Comparison of ENCODE assay signal across 8 mouse cellular contexts in the genomic region with DNA sequence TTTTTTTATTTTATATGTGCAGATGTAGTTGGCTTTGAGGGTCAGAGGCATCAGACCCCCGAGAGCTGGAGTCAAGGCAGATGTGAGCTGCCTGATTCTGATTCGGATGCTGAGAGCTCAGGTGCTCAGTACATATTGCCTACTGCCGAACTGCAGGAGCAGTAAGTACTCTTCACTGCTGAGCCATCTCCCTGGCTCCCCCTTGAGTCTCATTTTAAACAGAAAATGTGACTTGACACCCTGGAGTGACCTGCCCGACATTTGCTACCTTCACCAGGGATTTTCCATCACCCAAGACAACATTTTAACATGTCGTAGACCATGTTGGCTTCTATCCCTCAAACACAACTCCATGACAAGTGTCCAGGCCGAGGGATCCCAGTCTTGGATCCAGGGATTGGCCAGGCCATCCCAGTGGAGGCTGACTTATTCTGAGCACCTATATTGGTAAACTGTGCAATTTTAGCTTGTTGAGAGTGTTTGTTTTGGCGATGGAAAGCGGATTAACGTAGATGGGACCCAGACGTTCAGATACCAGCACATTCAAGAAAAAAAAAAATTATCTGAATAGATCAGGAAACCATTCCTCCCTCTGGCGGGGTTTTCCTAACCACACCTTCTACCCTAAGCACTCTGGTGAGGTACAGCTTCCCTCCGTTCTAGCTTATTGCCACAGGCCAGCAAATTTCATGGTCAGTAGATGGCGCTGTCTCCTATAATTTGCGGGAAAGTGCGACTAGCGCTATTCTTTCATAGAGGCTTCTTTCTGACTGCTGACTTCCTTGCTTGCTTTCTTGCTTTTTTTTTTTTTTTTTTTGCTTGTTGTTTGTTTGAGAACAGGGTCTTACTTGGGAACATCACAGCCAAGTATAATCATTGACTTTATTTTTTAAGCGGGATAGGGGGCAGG. TPM values are rescaled to one million over a fixed set of nuclear protein-coding genes. Genes with fewer than 3 reads are reported as not detected.
DNase-seq lines count a peak whose midpoint lies in the region; ATAC-seq and TF ChIP-seq lines count a peak whose summit lies in the region.

No protein-coding gene starts in this region.

- DNase-seq in heart, adult 11 months: peak; percentile 95
- peak; percentile 81 to 89 for DNase-seq in cerebellum, adult 2 months
- DNase-seq in frontal cortex, adult 2 months (ENCODE audit: extremely low spot score in 1 of 2, low spot score in 1 of 2): peak; percentile 63 to 97
- peak; percentile 94 for DNase-seq in hindbrain, postnatal 0 days (ENCODE audit: low spot score)
- DNase-seq in left cerebral cortex, postnatal 10 days (ENCODE audit: extremely low spot score in 1 of 2, low spot score in 2 of 2): peak; percentile 82 to 85
- peak; percentile 96 for DNase-seq in midbrain, embryonic 14.5 days
- peak; percentile 69 to 85 for DNase-seq in spleen, postnatal 10 days (ENCODE audit: low spot score in 2 of 2)

- ATAC-seq in heart, embryonic 12.5 days (ENCODE audit: insufficient number of reproducible peaks, low FRiP score): no peak
- peak; percentile 58; the same call in 1 of the 2 replicates for ATAC-seq in hindbrain, postnatal 0 days
- ATAC-seq in midbrain, embryonic 14.5 days (ENCODE audit: low FRiP score, low TSS enrichment): no peak

- H3K9me3 ChIP-seq in heart, embryonic 12.5 days (replicated peaks): no peaks in the 10 kb centered on the region
- H3K9me3 ChIP-seq in hindbrain, postnatal 0 days (ENCODE audit: low read length): no peaks in the 10 kb centered on the region
- H3K9me3 ChIP-seq in midbrain, embryonic 14.5 days (ENCODE audit: control insufficient read depth, low read length): no peaks in the 10 kb centered on the region

- no peaks in the 10 kb centered on the region for H3K36me3 ChIP-seq in heart, embryonic 12.5 days
- H3K36me3 ChIP-seq in hindbrain, postnatal 0 days (ENCODE audit: insufficient read depth, low read length): no peaks in the 10 kb centered on the region
- no peaks in the 10 kb centered on the region for H3K36me3 ChIP-seq in midbrain, embryonic 14.5 days (ENCODE audit: control insufficient read depth, insufficient read depth, low read length)

- H3K27ac ChIP-seq in heart, embryonic 12.5 days (ENCODE audit: poor library complexity, severe bottlenecking): no peak overlapping the region
- no peak overlapping the region for H3K27ac ChIP-seq in cerebellum, adult 2 months (ENCODE audit: insufficient read depth, low read length)
- no peak overlapping the region for H3K27ac ChIP-seq in hindbrain, postnatal 0 days
- H3K27ac ChIP-seq in midbrain, embryonic 14.5 days (replicated peaks; ENCODE audit: low read depth, low read length): no peak overlapping the region

- peak; percentile 89 for TF ChIP-seq CTCF in cerebellum, adult 2 months (IDR thresholded peaks at IDR 0.05; ENCODE audit: borderline replicate concordance, insufficient read depth, low read depth, low read length)
- peak; percentile 92 for TF ChIP-seq CTCF in hindbrain, postnatal 0 days (IDR thresholded peaks at IDR 0.05; ENCODE audit: low read depth)

- peaks cover 6% of the 10 kb centered on the region for H3K27me3 ChIP-seq in heart, embryonic 12.5 days (replicated peaks)
- no peaks in the 10 kb centered on the region for H3K27me3 ChIP-seq in cerebellum, adult 2 months (ENCODE audit: control insufficient read depth, insufficient read depth, low read length)
- no peaks in the 10 kb centered on the region for H3K27me3 ChIP-seq in hindbrain, postnatal 0 days (ENCODE audit: insufficient read depth, low read length)
- no peaks in the 10 kb centered on the region for H3K27me3 ChIP-seq in midbrain, embryonic 14.5 days (ENCODE audit: control insufficient read depth, insufficient read depth, low read length)

- WGBS in heart, embryonic 12.5 days: 17% methylated on average over 17 of the region's 17 CpGs
- 28% methylated on average over 17 of the region's 17 CpGs for WGBS in cerebellum, adult 2 months
- WGBS in hindbrain, postnatal 0 days: 21% methylated on average over 17 of the region's 17 CpGs
- WGBS in midbrain, embryonic 14.5 days: 22% methylated on average over 17 of the region's 17 CpGs

- TF ChIP-seq POLR2A in cerebellum, adult 2 months (IDR thresholded peaks at IDR 0.05; ENCODE audit: borderline replicate concordance, insufficient read depth, low read length): no peak

- H3K9ac ChIP-seq in heart, embryonic 12.5 days: no peak overlapping the region
- no peak overlapping the region for H3K9ac ChIP-seq in hindbrain, postnatal 0 days (replicated peaks; ENCODE audit: low read length)
- H3K9ac ChIP-seq in midbrain, embryonic 14.5 days (replicated peaks; ENCODE audit: low read length): no peak overlapping the region

- no peak overlapping the region for H3K4me2 ChIP-seq in heart, embryonic 12.5 days
- H3K4me2 ChIP-seq in hindbrain, postnatal 0 days (ENCODE audit: low read depth, low read length): no peak overlapping the region
- no peak overlapping the region for H3K4me2 ChIP-seq in midbrain, embryonic 14.5 days (ENCODE audit: low read length)

- intact Hi-C loops in left cerebral cortex, postnatal 10 days (cut with DNase I): loop anchor here (1.0 to 5.0 kb wide), 2 partner anchors 131 to 292 kb away; no protein-coding TSS in a partner anchor

- H3K4me1 ChIP-seq in heart, embryonic 12.5 days (replicated peaks): no peaks in the 10 kb centered on the region
- H3K4me1 ChIP-seq in cerebellum, adult 2 months (ENCODE audit: control insufficient read depth, insufficient read depth, low read length): no peaks in the 10 kb centered on the region
- no peaks in the 10 kb centered on the region for H3K4me1 ChIP-seq in hindbrain, postnatal 0 days (ENCODE audit: insufficient read depth, low read length)
- no peaks in the 10 kb centered on the region for H3K4me1 ChIP-seq in midbrain, embryonic 14.5 days (ENCODE audit: control insufficient read depth, insufficient read depth, low read length)

- no peak overlapping the region for H3K4me3 ChIP-seq in heart, embryonic 12.5 days
- no peak overlapping the region for H3K4me3 ChIP-seq in cerebellum, adult 2 months (replicated peaks; ENCODE audit: insufficient read depth, low read depth, low read length)
- no peak overlapping the region for H3K4me3 ChIP-seq in hindbrain, postnatal 0 days (ENCODE audit: low read length)
- H3K4me3 ChIP-seq in midbrain, embryonic 14.5 days (replicated peaks; ENCODE audit: low read depth, low read length): no peak overlapping the region

RNA-seq across cellular contexts. Expression of a gene that starts 8.9 kb away (rescaled TPM):
- polyA plus RNA-seq in heart, embryonic 12.5 days (2016; fragmentation: Nextera tagmentation; extraction: Ambion mirVana): 74.8 and 76.8 TPM in 2 replicates
- polyA plus RNA-seq in cerebellum, adult 2 months (2012; rRNA removed): 59.0 and 66.8 TPM in 2 replicates
- polyA plus RNA-seq in frontal cortex, adult 2 months (2012; rRNA removed): 36.6 and 42.4 TPM in 2 replicates
- total RNA-seq in hindbrain, postnatal 0 days (2014; rRNA removed): 46.7 and 52.8 TPM in 2 replicates
- 18.4 and 20.0 TPM in 2 replicates for polyA plus RNA-seq in hindbrain, postnatal 0 days (2015; fragmentation: Nextera tagmentation; extraction: Ambion mirVana)
- 10 to 100 TPM; 25.9 to 27.8 TPM for total RNA-seq in left cerebral cortex, postnatal 10 days (2021)
- 19.2 and 19.3 TPM in 2 replicates for polyA plus RNA-seq in midbrain, embryonic 14.5 days (2014; fragmentation: Nextera tagmentation; extraction: Ambion mirVana)

RNA-seq across cellular contexts. Expression of a gene that starts 26.7 kb away (rescaled TPM):
- 0.12 and 0.24 TPM in 2 replicates for polyA plus RNA-seq in heart, embryonic 12.5 days (2016; fragmentation: Nextera tagmentation; extraction: Ambion mirVana)
- 0.06 and 0.11 TPM in 2 replicates for polyA plus RNA-seq in cerebellum, adult 2 months (2012; rRNA removed)
- 0.06 and 0.08 TPM in 2 replicates for polyA plus RNA-seq in frontal cortex, adult 2 months (2012; rRNA removed)
- total RNA-seq in hindbrain, postnatal 0 days (2014; rRNA removed): not detected in 2 replicates
- 0.06 TPM in 1 of 2 replicates, not detected in the other for polyA plus RNA-seq in hindbrain, postnatal 0 days (2015; fragmentation: Nextera tagmentation; extraction: Ambion mirVana)
- total RNA-seq in left cerebral cortex, postnatal 10 days (2021): not detected
- not detected in 2 replicates for polyA plus RNA-seq in midbrain, embryonic 14.5 days (2014; fragmentation: Nextera tagmentation; extraction: Ambion mirVana)
